14 mouse cellular contexts compared by ENCODE assay signal in genomic region chr16:44679082-44679481, GRCm38 (mm10). TPM values are rescaled to one million over a fixed set of nuclear protein-coding genes. Genes with fewer than 3 reads are reported as not detected.
A peak's percentile ranks its signal among the peaks of the same experiment; 100 is the strongest.
DNase-seq lines count a peak whose midpoint lies in the region; ATAC-seq and TF ChIP-seq lines count a peak whose summit lies in the region.
"Had no signal": no experiment of that assay in that cellular context is flagged by ENCODE, and none has a peak within 500 bp of the region (broad histone marks: within the 10 kb centered on the region; RNA-seq: fewer than 3 reads in every experiment).

No protein-coding gene starts in this region.

- no peak overlapping the region for H3ac ChIP-seq in myocyte (ENCODE audit: control insufficient read depth, insufficient read length)

- H3K36me3 ChIP-seq in heart, embryonic 10.5 days, result no peaks in the 10 kb centered on the region
- H3K36me3 ChIP-seq in heart, embryonic 11.5 days (ENCODE audit: control insufficient read depth, insufficient read depth, low read length), result no peaks in the 10 kb centered on the region
- H3K36me3 ChIP-seq in forebrain, embryonic 15.5 days, result no peaks in the 10 kb centered on the region
- H3K36me3 ChIP-seq in limb, embryonic 12.5 days, result 0 out of 2 replicates have a peak, but pooled peaks cover 5% of the 10 kb centered on the region
- no peaks in the 10 kb centered on the region for H3K36me3 ChIP-seq in myocyte (ENCODE audit: control insufficient read depth, insufficient read depth)
- H3K36me3 ChIP-seq: G1E had no signal

- H3K4me2 ChIP-seq in heart, embryonic 11.5 days, result no peak overlapping the region
- peak overlapping the region; percentile 39 for H3K4me2 ChIP-seq in forebrain, embryonic 15.5 days (replicated peaks)
- peak overlapping the region; percentile 15 for H3K4me2 ChIP-seq in limb, embryonic 12.5 days
- peak overlapping the region; percentile 37 for H3K4me2 ChIP-seq in myocyte (ENCODE audit: low read depth)
- H3K4me2 ChIP-seq: liver, embryonic 11.5 days had no signal

- no peak overlapping the region for H3K4me3 ChIP-seq in heart, embryonic 10.5 days
- H3K4me3 ChIP-seq in heart, embryonic 11.5 days (ENCODE audit: low read depth, low read length), result no peak overlapping the region
- peak overlapping the region; percentile 15 for H3K4me3 ChIP-seq in forebrain, embryonic 15.5 days
- no peak overlapping the region for H3K4me3 ChIP-seq in limb, embryonic 12.5 days (replicated peaks)
- no peak overlapping the region for H3K4me3 ChIP-seq in myocyte

- H3K9me3 ChIP-seq in heart, embryonic 10.5 days, result peaks cover 3% of the 10 kb centered on the region; the same call in 1 of the 2 replicates
- peaks cover 5% of the 10 kb centered on the region; the same call in 1 of the 2 replicates for H3K9me3 ChIP-seq in heart, embryonic 11.5 days (replicated peaks; ENCODE audit: control insufficient read depth, low read length)
- 0 out of 2 replicates have a peak, but pooled peaks cover 8% of the 10 kb centered on the region for H3K9me3 ChIP-seq in forebrain, embryonic 15.5 days
- H3K9me3 ChIP-seq in limb, embryonic 12.5 days, result peaks cover 12% of the 10 kb centered on the region
- H3K9me3 ChIP-seq: G1E had no signal

- 0 out of 2 replicates have a peak overlapping the region, but pooled peaks have one; percentile 80 for H3K27ac ChIP-seq in heart, embryonic 10.5 days
- no peak overlapping the region for H3K27ac ChIP-seq in heart, embryonic 11.5 days (ENCODE audit: low read depth, low read length)
- H3K27ac ChIP-seq in forebrain, embryonic 15.5 days (replicated peaks), result peak overlapping the region; percentile 38; the same call in 1 of the 2 replicates
- H3K27ac ChIP-seq in limb, embryonic 12.5 days, result peak overlapping the region; percentile 84

- no peak for TF ChIP-seq POLR2A in myocyte (IDR thresholded peaks at IDR 0.05; ENCODE audit: insufficient read length, low read depth)

- no peaks in the 10 kb centered on the region for H3K27me3 ChIP-seq in heart, embryonic 10.5 days (ENCODE audit: insufficient read depth, poor library complexity, severe bottlenecking)
- H3K27me3 ChIP-seq in heart, embryonic 11.5 days (ENCODE audit: control insufficient read depth, insufficient read depth, low read length), result no peaks in the 10 kb centered on the region
- H3K27me3 ChIP-seq in forebrain, embryonic 15.5 days, result no peaks in the 10 kb centered on the region
- no peaks in the 10 kb centered on the region for H3K27me3 ChIP-seq in limb, embryonic 12.5 days
- H3K27me3 ChIP-seq in myocyte (ENCODE audit: control insufficient read depth, insufficient read depth, insufficient read length), result no peaks in the 10 kb centered on the region

- no peak for ATAC-seq in heart, embryonic 11.5 days (replicated peaks; ENCODE audit: insufficient number of reproducible peaks, low FRiP score, low TSS enrichment)
- ATAC-seq in forebrain, embryonic 15.5 days (replicated peaks), result peak; percentile 28
- peak; percentile 69; the same call in 1 of the 2 replicates for ATAC-seq in limb, embryonic 12.5 days (ENCODE audit: insufficient number of reproducible peaks, insufficient read depth, low FRiP score, low TSS enrichment, low read depth)
- ATAC-seq: activated CD4-positive, CD25-positive, alpha-beta regulatory T cell, adult 4 months; inflammation-experienced regulatory T-cells, adult 6 months had no signal

- DNase-seq in heart, embryonic 10.5 days (ENCODE audit: low spot score), result no peak
- no peak for DNase-seq in urinary bladder, postnatal 14 days (ENCODE audit: low spot score)
- no peak for DNase-seq in thymus, postnatal 25 days
- DNase-seq in Muller cell, postnatal 12 days (ENCODE audit: inconsistent ontology term), result no peak
- DNase-seq: lung, postnatal 4 days; right cerebral cortex, postnatal 25 days had no signal

- H3K79me2 ChIP-seq in myocyte (ENCODE audit: control insufficient read depth, insufficient read depth), result no peaks in the 10 kb centered on the region

- no peak overlapping the region for H3K9ac ChIP-seq in heart, embryonic 11.5 days (ENCODE audit: low read depth, low read length)
- peak overlapping the region; percentile 1; the same call in 1 of the 2 replicates for H3K9ac ChIP-seq in forebrain, embryonic 15.5 days (replicated peaks)
- H3K9ac ChIP-seq in limb, embryonic 12.5 days (replicated peaks), result no peak overlapping the region

- WGBS in heart, embryonic 10.5 days, result 86% methylated on average over 8 of the region's 8 CpGs
- 79% methylated on average over 8 of the region's 8 CpGs for WGBS in heart, embryonic 11.5 days (ENCODE audit: insufficient replicate concordance)
- WGBS in forebrain, embryonic 15.5 days, result 17% methylated on average over 8 of the region's 8 CpGs
- WGBS in limb, embryonic 12.5 days, result 36% methylated on average over 8 of the region's 8 CpGs

- H3K4me1 ChIP-seq in heart, embryonic 10.5 days, result peaks cover 21% of the 10 kb centered on the region
- peaks cover 13% of the 10 kb centered on the region for H3K4me1 ChIP-seq in heart, embryonic 11.5 days (ENCODE audit: control insufficient read depth, insufficient read depth, low read length)
- H3K4me1 ChIP-seq in forebrain, embryonic 15.5 days, result peaks cover 30% of the 10 kb centered on the region
- peaks cover 24% of the 10 kb centered on the region for H3K4me1 ChIP-seq in limb, embryonic 12.5 days (replicated peaks)

TF ChIP-seq in myocyte, 11 proteins besides CTCF, POLR2A, EP300 and RAD21:
- TF ChIP-seq MYOD1 (IDR thresholded peaks at IDR 0.05; ENCODE audit: control insufficient read depth in 1 of 3, insufficient read length in 2 of 3, low read depth in 2 of 3) (no peak), REST (IDR thresholded peaks at IDR 0.05; ENCODE audit: insufficient read depth, insufficient read length) (no peak), TCF12 (IDR thresholded peaks at IDR 0.05; ENCODE audit: insufficient read depth, poor library complexity, severe bottlenecking) (no peak), POLR2AphosphoS2 (IDR thresholded peaks at IDR 0.05; ENCODE audit: insufficient read length, low read depth) (no peak), MYOG (IDR thresholded peaks at IDR 0.05; ENCODE audit: control insufficient read depth in 1 of 3, insufficient read depth in 1 of 3, insufficient read length in 2 of 3, low read depth in 2 of 3) (no peak), USF1 (IDR thresholded peaks at IDR 0.05; ENCODE audit: low read depth) (no peak), E2F4 (IDR thresholded peaks at IDR 0.05; ENCODE audit: insufficient read depth) (no peak), TCF3 (IDR thresholded peaks at IDR 0.05; ENCODE audit: insufficient read length, low read depth) (no peak), SRF (IDR thresholded peaks at IDR 0.05; ENCODE audit: control insufficient read depth, insufficient read length, low read depth) (no peak), CEBPB (IDR thresholded peaks at IDR 0.05; ENCODE audit: insufficient read depth, poor library complexity, severe bottlenecking) (no peak)

RNA-seq across cellular contexts. Expression of gene Nepro, which starts 45.0 kb away (rescaled TPM):
- 8.7 and 9.3 TPM in 2 replicates for polyA plus RNA-seq in heart, embryonic 10.5 days (2016; fragmentation: Nextera tagmentation; extraction: Ambion mirVana)
- polyA plus RNA-seq in heart, embryonic 11.5 days (2014; fragmentation: Nextera tagmentation; extraction: Ambion mirVana), result 7.0 and 7.4 TPM in 2 replicates
- 4.5 and 4.9 TPM in 2 replicates for polyA plus RNA-seq in forebrain, embryonic 15.5 days (2015; fragmentation: Nextera tagmentation; extraction: Ambion mirVana)
- polyA plus RNA-seq in limb, embryonic 12.5 days (2016; fragmentation: Nextera tagmentation; extraction: Ambion mirVana), result 11.7 and 12.8 TPM in 2 replicates
- polyA plus RNA-seq in myocyte (2012; fragmentation: generic; extraction: Trizol), result 6.8 TPM
